Mouse (Mus musculus): ENCODE data around the gene Stat6.
A peak's percentile ranks its signal among the peaks of the same experiment; 100 is the strongest.

Stat6 gene

DNA sequence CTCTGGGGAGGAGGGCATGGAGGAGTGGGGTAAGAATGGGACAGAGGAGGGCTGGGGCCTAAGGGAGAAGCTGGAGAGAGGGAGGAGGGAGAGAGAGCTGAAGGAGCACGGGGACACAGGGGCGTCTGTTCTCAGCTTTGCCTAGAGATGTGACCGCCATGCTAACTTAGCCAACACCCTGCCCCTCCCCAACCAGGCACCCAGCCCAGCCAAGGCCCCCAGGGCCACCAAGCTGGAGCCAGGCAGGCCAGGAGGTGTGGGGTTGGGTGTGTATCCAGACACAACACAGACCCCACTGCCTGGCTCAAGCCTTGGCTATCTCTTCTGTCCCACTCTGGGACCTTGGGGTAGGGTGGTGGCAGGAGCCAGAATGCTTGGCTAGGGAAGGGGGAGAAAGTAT, 27.2 kb upstream of the Stat6 start:
- DNase-seq = peak; percentile 44

- no peak for DNase-seq
These were observed 26.5 kb upstream of the Stat6 start for GRCm38 (mm10) chr10:127616261-127616679.

- no peak for DNase-seq
These were observed 25.5 kb upstream of the Stat6 start for GRCm38 (mm10) chr10:127617294-127617693.

DNA sequence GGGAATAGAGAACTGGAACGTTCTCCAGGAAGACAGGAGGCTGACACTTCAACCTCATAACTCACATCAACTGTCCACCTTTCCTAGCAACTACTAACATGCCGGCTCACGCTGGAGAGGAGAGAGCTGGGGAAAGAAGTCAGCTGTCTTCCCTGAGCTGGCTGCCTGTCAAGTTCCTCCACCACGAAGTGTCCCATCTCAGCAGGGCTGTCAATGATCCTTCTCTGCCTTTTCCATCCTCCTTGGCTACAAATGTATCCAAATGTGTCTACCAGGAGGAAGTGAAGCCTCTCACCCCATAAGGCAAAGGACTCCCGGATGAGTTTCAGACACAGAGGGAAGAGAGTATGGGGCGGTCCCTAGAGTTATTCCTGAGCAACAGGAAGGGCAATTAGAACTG, 24.6 kb upstream of the Stat6 start:
- DNase-seq = no peak

GRCm38 (mm10) chr10:127619119-127619721, 23.6 kb upstream of the Stat6 start:
- no peak for DNase-seq

- no peak for DNase-seq
These were observed 22.8 kb upstream of the Stat6 start for GRCm38 (mm10) chr10:127619941-127620405.

- DNase-seq = peak; percentile 56
These were observed 22.2 kb upstream of the Stat6 start, which contains the start of gene Lrp1 for GRCm38 (mm10) chr10:127620406-127621190. Gene Lrp1, minus strand, starts transcription at chr10:127621148.

GRCm38 (mm10) chr10:127621191-127622056, 21.4 kb upstream of the Stat6 start:
- DNase-seq = peak; percentile 92

GRCm38 (mm10) chr10:127622057-127622392, 20.8 kb upstream of the Stat6 start:
- DNase-seq = no peak

DNA sequence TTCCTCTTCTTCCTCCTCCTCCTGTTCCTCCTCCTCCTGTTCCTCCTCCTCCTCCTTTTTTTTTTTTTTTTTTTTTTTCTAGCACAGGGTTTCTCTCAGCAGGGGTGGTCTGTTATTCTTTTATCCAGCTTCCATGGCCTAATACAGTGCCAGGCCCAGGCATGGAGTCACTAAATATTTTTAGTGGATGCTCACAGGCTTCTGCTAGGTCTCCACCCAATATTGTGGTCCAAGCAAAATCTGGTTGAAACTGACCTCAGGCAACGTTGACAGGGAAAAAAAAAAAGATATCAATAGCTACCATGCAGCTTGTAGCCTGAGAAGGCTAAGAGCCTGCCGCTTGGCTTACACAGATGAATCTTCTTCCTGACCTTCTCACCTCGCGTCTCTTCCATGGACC, 20.1 kb upstream of the Stat6 start:
- DNase-seq = no peak

DNA sequence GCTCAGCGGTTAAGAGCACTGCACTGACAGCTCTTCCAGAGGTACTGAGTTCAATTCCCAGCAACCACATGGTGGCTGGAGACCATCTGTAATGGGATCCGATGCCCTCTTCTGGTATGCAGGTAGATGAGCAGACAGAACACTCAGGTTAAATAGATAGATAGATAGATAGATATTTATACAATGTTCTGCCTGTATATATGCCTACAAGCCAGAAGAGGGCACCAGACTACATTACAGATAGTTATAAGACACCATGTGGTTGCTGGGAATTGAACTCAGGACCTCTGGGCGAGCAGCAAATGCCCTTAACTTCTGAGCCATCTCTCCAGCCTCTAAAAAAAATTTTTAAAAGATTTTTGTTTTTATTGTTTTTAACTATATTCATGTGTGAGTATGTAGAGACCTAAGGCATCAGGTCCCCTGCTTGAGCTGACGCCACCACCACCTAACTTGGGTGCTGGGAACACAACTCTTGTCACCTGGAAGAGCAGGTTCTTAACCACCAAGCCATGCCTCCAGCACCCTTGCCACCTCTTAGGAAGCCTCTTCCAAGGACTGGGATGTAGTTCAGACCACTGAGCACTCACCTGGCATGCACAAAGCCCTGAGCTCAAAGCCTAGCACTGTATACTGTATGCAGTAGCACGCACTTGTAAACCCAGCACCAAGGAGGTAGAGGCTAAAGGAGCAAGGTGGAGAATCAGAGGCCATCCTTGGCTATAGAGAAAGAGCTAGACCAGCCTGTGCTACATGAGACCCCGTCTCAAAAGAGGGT, 19.2 kb upstream of the Stat6 start:
- DNase-seq = no peak

DNA sequence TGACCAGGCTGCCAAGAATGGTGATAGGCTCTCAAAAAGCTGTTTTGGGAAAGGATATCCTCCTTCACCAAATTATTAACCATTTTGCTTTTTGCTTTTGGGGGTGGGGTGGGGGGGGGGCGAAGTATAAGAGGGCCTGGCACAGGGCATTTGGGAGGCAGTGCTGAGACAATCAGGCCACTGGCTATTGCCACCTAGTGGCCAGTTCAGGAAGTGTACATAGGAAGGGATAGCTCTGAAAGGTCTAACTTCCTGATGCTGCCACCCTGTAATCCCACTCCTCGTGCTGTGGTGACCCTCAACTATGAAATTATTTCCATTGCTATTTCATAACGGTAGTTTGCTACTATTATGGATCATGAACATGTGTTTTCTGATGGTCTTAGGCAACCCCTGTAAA, 16.4 kb upstream of the Stat6 start:
- no peak for DNase-seq

DNA sequence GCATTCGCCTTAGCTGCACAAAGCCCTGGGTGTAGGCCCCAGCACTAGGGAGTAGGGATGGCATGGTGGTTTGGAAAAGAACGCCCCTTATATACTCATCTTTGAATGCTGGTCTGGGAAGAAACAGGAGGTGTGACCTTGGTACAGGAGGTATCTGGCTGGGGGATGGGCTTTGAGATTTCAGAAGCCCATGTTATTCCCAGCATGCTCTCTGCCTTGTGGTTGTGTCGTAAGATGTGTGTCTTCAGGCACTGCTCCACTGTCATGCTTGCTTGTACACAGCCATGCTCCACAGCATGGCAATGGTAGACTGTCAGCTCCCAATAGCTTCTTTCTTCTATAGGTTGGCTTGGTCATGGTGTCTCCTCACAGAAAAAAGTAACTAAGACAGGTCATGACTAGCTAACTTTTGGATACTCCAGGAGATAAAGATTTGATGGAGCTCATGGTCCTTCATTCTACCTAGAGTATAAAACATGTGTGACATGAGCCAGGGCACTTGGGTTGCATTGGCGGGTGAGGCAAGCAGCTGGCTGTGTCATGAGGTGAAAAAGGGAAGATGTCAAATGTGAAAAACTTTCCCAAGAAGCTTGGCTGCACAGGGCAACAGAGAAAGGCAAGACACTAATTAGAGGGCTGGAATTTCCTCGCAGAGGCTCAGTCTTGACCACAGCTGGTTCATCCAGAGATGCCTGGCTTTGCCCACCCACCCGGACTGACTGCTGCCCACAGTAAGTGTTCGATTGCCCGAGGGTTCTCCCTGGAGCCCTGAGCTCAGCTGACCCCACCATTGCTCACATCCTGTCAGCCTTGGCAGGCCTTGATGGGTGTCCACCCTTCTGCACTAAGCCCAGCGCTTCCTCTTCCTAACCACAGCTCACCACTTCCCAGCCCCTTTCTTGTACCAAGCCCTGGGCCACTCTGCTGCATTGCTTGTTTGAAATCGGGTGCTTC, 11.2 kb upstream of the Stat6 start:
- no peak for DNase-seq

GRCm38 (mm10) chr10:127632668-127633271, 10.0 kb upstream of the Stat6 start:
- DNase-seq = no peak

GRCm38 (mm10) chr10:127640421-127640820, 2.4 kb upstream of the Stat6 start:
- DNase-seq = no peak

DNA sequence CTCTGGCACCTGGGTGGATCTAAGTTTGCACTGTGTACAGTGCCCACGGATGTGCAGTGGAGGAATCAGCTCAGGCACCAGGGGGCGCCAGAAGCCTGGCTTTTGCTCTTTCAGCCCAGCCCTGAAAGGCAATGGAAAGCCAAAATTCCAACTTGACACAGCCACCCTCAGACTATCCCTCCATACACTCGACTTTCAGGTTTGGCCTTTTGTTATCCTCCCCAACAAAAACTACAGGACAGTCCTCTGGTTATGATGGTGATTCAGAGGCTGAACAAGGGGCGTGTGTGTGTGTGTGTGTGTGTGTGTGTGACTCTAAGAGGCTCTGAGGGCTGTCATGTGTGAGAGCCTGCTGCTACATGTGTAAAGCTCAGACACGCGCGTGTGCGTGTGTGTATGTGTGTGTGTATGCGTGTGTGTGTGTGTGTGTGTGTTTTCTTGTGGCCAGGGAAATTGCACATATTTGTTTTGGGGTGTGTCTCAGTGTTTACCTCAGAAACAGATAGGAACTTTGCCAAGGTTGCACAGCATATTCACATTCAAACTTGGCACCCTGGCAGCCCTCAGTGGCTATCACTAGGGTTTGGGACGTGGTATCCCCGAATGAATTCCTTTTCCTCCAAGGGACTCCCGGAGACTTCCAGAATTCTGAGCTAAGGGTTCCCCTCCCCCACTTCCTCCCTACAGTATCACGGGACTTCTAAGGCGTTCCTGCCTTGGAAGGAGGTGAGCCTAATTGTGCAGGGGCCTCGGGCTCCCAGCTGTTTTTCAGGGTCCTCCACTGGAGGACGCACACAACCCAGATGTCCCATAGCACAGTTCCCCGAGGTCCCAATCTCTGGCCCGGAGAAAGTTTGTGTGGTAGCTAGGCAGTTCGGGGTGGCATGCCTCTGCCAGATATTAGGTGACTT, 670 bp upstream of the Stat6 start:
- peak; percentile 85 for DNase-seq

GRCm38 (mm10) chr10:127643553-127644238, 910 bp downstream of the Stat6 start:
- no peak for DNase-seq

- DNase-seq = no peak
These were observed 3.0 kb downstream of the Stat6 start for GRCm38 (mm10) chr10:127645791-127646190.
